Mouse (Mus musculus): ENCODE measurements around the gene Syngr3. TPM values are rescaled to one million over a fixed set of nuclear protein-coding genes. Genes with fewer than 3 reads are reported as not detected.
"Not testable (repeated sequence)": the region's sequence is repeated elsewhere in the genome, so short reads cannot be mapped to it uniquely, and the experiment has no call there.

Gene Syngr3
- polyA plus RNA-seq, 1 experiment from 2014 or later = 5.0 TPM

DNA sequence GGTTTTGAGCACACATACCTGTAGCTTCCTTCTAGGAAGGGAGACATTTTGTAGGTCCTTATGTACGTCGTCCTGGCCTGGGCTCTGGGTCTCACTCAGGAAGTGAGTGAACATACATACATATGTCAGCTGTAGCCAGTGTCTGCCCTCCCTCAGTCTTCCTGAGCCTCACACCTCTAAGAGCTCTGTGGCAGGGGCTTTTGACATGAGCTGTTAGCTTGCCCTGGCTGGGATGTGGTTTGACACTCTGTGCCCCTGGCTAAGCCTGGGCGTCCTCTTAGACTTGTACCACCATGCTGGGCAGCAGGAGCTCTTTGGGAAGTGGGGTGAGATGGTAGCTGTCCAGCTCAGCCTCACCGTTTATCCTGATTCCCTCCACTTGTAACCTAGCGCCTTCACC lies 18.4 kb downstream of the Syngr3 start:
- H3K9me3 ChIP-seq (ENCODE audit: control insufficient read depth, low read length) = no peaks in the 10 kb centered on the region
- no peak overlapping the region; the same call in 1 of the 2 replicates for H3K27ac ChIP-seq (replicated peaks)
- no peak for ATAC-seq (ENCODE audit: low FRiP score, low TSS enrichment)
- 0 out of 2 replicates have a peak, but pooled peaks cover 3% of the 10 kb centered on the region for H3K36me3 ChIP-seq (ENCODE audit: control insufficient read depth, insufficient read depth, low read length)
- H3K9ac ChIP-seq (ENCODE audit: low read length) = peak overlapping the region; percentile 38; the same call in 1 of the 2 replicates
- H3K4me1 ChIP-seq (replicated peaks; ENCODE audit: control insufficient read depth, insufficient read depth) = peaks cover 3% of the 10 kb centered on the region; the same call in 1 of the 2 replicates
- no peak for DNase-seq (ENCODE audit: low spot score)
- peak overlapping the region; percentile 25 for H3K4me2 ChIP-seq (replicated peaks; ENCODE audit: low read depth)
- no peaks in the 10 kb centered on the region for H3K27me3 ChIP-seq (ENCODE audit: control insufficient read depth, insufficient read depth, low read length)
- no peak for TF ChIP-seq CTCF (IDR thresholded peaks at IDR 0.05; ENCODE audit: low read depth)
- no peak for TF ChIP-seq EP300 (optimal IDR thresholded peaks at IDR 0.05)
- H3K4me3 ChIP-seq (ENCODE audit: low read depth, low read length) = no peak overlapping the region
- 61% methylated on average over 5 of the region's 5 CpGs for WGBS

DNA sequence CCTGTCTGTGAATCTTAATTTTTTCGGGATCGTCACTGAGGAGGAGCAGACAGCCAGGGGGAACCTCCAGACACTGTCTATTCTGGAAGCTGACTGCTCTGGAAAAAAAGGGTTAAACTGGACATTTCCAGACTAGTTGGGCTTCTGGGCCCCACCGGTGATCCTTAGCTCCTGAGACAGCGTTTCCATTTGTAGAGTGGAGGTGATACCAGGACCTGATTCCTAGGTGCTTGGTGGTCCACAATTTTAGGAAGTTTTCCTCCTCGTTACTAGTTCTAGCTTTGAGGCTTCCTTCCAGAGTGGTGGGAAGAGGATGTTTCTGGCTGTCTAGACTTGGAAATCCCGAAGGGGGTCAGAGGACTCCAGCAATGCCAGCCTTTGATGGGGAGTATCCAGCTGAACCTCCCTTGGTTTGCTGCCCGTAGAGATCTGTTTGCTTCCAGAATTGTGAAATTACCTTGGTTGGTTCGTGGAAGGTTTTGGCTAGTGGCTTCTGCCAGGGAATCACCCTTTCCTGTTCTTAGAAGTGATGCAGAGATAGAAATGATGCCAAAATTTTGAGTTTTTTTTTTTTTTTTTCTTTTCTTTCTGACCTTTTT lies 19.4 kb downstream of the Syngr3 start:
- Histone ChIP-seq H3K9me3 (ENCODE audit: control insufficient read depth, low read length) (no peaks in the 10 kb centered on the region), H3K4me2 (replicated peaks; ENCODE audit: low read depth) (peak overlapping the region; percentile 90), H3K27me3 (ENCODE audit: control insufficient read depth, insufficient read depth, low read length) (no peaks in the 10 kb centered on the region), H3K9ac (ENCODE audit: low read length) (peak overlapping the region; percentile 95), H3K36me3 (ENCODE audit: control insufficient read depth, insufficient read depth, low read length) (0 out of 2 replicates have a peak, but pooled peaks cover 3% of the 10 kb centered on the region), H3K4me3 (ENCODE audit: low read depth, low read length) (peak overlapping the region; percentile 99), H3K4me1 (replicated peaks; ENCODE audit: control insufficient read depth, insufficient read depth) (peaks cover 3% of the 10 kb centered on the region; the same call in 1 of the 2 replicates), H3K27ac (replicated peaks) (peak overlapping the region; percentile 91)
- no peak for DNase-seq (ENCODE audit: low spot score)
- TF ChIP-seq EP300 (optimal IDR thresholded peaks at IDR 0.05) (no peak), CTCF (IDR thresholded peaks at IDR 0.05; ENCODE audit: low read depth) (no peak)
- WGBS = 6% methylated on average over 8 of the region's 8 CpGs
- ATAC-seq (ENCODE audit: low FRiP score, low TSS enrichment) = no peak

- DNase-seq (ENCODE audit: low spot score) (peak; percentile 95), ATAC-seq (ENCODE audit: low FRiP score, low TSS enrichment) (peak; percentile 97)
- TF ChIP-seq EP300 (optimal IDR thresholded peaks at IDR 0.05) (no peak), CTCF (IDR thresholded peaks at IDR 0.05; ENCODE audit: low read depth) (peak; percentile 45)
- H3K36me3 ChIP-seq (ENCODE audit: control insufficient read depth, insufficient read depth, low read length) = 0 out of 2 replicates have a peak, but pooled peaks cover 3% of the 10 kb centered on the region
- 1% methylated on average over 57 of the region's 80 CpGs for WGBS
- peak within 1 kb of the TSS; percentile 91 for H3K27ac ChIP-seq (replicated peaks)
- H3K4me1 ChIP-seq (replicated peaks; ENCODE audit: control insufficient read depth, insufficient read depth) = peaks cover 3% of the 10 kb centered on the region; the same call in 1 of the 2 replicates
- peak within 1 kb of the TSS; percentile 99 for H3K4me3 ChIP-seq (ENCODE audit: low read depth, low read length)
- no peaks in the 10 kb centered on the region for H3K9me3 ChIP-seq (ENCODE audit: control insufficient read depth, low read length)
- peak within 1 kb of the TSS; percentile 90 for H3K4me2 ChIP-seq (replicated peaks; ENCODE audit: low read depth)
- H3K27me3 ChIP-seq (ENCODE audit: control insufficient read depth, insufficient read depth, low read length) = no peaks in the 10 kb centered on the region
- peak within 1 kb of the TSS; percentile 95 for H3K9ac ChIP-seq (ENCODE audit: low read length)
Observed at GRCm38 (mm10) chr17:24669545-24670245, 20.1 kb downstream of the Syngr3 start, which contains the start of gene Zfp598. Zfp598 (plus strand) TSS chr17:24669687.

DNA sequence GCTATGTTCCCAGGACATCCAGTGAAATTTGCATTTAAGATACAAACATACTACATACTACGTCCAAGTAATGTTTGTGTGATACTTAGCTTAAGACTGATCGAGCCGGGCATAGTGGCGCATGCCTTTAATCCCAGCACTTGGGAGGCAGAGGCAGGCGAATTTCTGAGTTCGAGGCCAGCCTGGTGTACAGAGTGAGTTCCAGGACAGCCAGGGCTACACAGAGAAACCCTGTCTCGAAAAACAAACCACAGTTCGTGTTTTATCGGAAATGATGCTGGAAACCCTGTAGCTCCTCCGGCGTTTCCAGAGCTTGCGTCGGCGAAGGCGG lies 20.6 kb downstream of the Syngr3 start:
- H3K36me3 ChIP-seq (ENCODE audit: control insufficient read depth, insufficient read depth, low read length); H3K4me1 ChIP-seq (replicated peaks; ENCODE audit: control insufficient read depth, insufficient read depth); DNase-seq (ENCODE audit: low spot score); H3K27me3 ChIP-seq (ENCODE audit: control insufficient read depth, insufficient read depth, low read length); H3K9me3 ChIP-seq (ENCODE audit: control insufficient read depth, low read length); ATAC-seq (ENCODE audit: low FRiP score, low TSS enrichment): not testable (repeated sequence)
- peak overlapping the region; percentile 55 for H3K4me2 ChIP-seq (replicated peaks; ENCODE audit: low read depth)
- 10% methylated on average over 15 of the region's 15 CpGs for WGBS
- peak overlapping the region; percentile 91 for H3K27ac ChIP-seq (replicated peaks)
- H3K4me3 ChIP-seq (ENCODE audit: low read depth, low read length) = peak overlapping the region; percentile 99
- peak overlapping the region; percentile 38; the same call in 1 of the 2 replicates for H3K9ac ChIP-seq (ENCODE audit: low read length)

DNA sequence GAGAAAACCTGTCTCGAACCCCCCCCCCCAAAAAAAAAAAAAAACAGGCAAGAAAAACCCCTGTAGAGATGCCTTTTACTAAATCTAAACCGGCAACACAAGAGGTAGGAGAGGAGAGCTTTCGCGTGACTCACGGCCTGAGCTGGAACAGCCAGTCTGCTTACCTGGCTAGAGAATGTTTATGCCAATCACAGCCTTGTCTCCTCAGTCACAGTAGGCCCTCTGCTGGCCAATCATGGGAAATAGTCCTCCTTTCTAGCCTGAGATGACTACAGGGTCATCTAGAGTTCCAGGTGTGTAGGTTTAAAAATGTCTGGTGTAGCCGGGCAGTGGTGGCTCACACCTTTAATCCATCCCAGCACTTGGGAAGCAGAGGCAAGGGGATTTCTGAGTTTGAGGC lies 22.3 kb downstream of the Syngr3 start:
- no peaks in the 10 kb centered on the region for H3K9me3 ChIP-seq (ENCODE audit: control insufficient read depth, low read length)
- no peak overlapping the region for H3K4me2 ChIP-seq (replicated peaks; ENCODE audit: low read depth)
- DNase-seq (ENCODE audit: low spot score) (peak; percentile 84), ATAC-seq (ENCODE audit: low FRiP score, low TSS enrichment) (peak; percentile 68)
- peaks cover 3% of the 10 kb centered on the region; the same call in 1 of the 2 replicates for H3K4me1 ChIP-seq (replicated peaks; ENCODE audit: control insufficient read depth, insufficient read depth)
- H3K27ac ChIP-seq (replicated peaks) = no peak overlapping the region
- WGBS = 9% methylated on average over 6 of the region's 6 CpGs
- H3K36me3 ChIP-seq (ENCODE audit: control insufficient read depth, insufficient read depth, low read length) = no peaks in the 10 kb centered on the region
- no peak overlapping the region for H3K9ac ChIP-seq (ENCODE audit: low read length)
- H3K27me3 ChIP-seq (ENCODE audit: control insufficient read depth, insufficient read depth, low read length) = no peaks in the 10 kb centered on the region
- H3K4me3 ChIP-seq (ENCODE audit: low read depth, low read length) = no peak overlapping the region
- peak; percentile 85 for TF ChIP-seq CTCF (IDR thresholded peaks at IDR 0.05; ENCODE audit: low read depth)
- TF ChIP-seq EP300 (optimal IDR thresholded peaks at IDR 0.05) = no peak

DNA sequence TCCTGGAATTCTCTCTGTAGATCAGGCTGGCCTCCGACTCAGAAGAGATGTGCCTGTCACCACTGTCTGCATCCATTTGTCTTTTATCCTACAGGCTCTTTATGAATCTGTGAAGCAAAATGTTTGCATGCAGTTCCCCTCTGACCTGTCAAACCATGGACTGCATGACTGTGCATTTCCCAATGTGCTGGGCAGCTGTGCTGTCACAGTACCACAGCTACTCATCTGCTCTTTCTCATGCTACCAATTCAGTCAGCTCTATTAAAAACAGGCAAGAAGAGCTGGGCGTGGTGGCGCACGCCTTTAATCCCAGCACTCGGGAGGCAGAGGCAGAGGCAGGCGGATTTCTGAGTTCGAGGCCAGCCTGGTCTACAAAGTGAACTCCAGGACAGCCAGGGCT lies 22.7 kb downstream of the Syngr3 start:
- H3K27me3 ChIP-seq (ENCODE audit: control insufficient read depth, insufficient read depth, low read length); H3K9ac ChIP-seq (ENCODE audit: low read length); H3K4me3 ChIP-seq (ENCODE audit: low read depth, low read length); ATAC-seq (ENCODE audit: low FRiP score, low TSS enrichment); H3K27ac ChIP-seq (replicated peaks); DNase-seq (ENCODE audit: low spot score); H3K4me2 ChIP-seq (replicated peaks; ENCODE audit: low read depth); H3K9me3 ChIP-seq (ENCODE audit: control insufficient read depth, low read length); H3K36me3 ChIP-seq (ENCODE audit: control insufficient read depth, insufficient read depth, low read length); H3K4me1 ChIP-seq (replicated peaks; ENCODE audit: control insufficient read depth, insufficient read depth): not testable (repeated sequence)
- 59% methylated on average over 7 of the region's 7 CpGs for WGBS

All from stomach, postnatal 0 days (tissue).